ENCODE assay signal across 30 mouse cellular contexts in genomic region chr2:84806546-84806945, GRCm38 (mm10). TPM values are rescaled to one million over a fixed set of nuclear protein-coding genes. Genes with fewer than 3 reads are reported as not detected.
"Had no signal": no experiment of that assay in that cellular context is flagged by ENCODE, and none has a peak within 500 bp of the region (broad histone marks: within the 10 kb centered on the region; RNA-seq: fewer than 3 reads in every experiment).

No protein-coding gene starts in this region.

- DNase-seq: gastrocnemius, adult 2 months; gastrocnemius, postnatal 10 days; gastrocnemius, postnatal 25 days; heart, adult 18-20 months; heart, postnatal 14 days; heart, postnatal 36 days; kidney, adult 11 months; kidney, adult 2 months; kidney, adult 9 months; kidney, postnatal 14 days; kidney, postnatal 36 days; layer of hippocampus, adult 9-11 months; layer of hippocampus, postnatal 36 days; left cerebral cortex, postnatal 4 days had no signal

- ATAC-seq: hindbrain, postnatal 0 days; intestine, embryonic 16.5 days had no signal

- H3K36me3 ChIP-seq: hindbrain, embryonic 13.5 days; hindbrain, embryonic 15.5 days; limb, embryonic 13.5 days; limb, embryonic 15.5 days had no signal

- H3K27me3 ChIP-seq: heart, embryonic 13.5 days; heart, embryonic 15.5 days; hindbrain, embryonic 13.5 days; hindbrain, embryonic 15.5 days; kidney, embryonic 15.5 days; limb, embryonic 13.5 days; limb, embryonic 15.5 days; liver, embryonic 15.5 days had no signal

- H3K9me3 ChIP-seq: heart, embryonic 13.5 days; heart, embryonic 15.5 days; hindbrain, embryonic 13.5 days; hindbrain, embryonic 15.5 days; kidney, embryonic 15.5 days; limb, embryonic 13.5 days; limb, embryonic 15.5 days; liver, embryonic 15.5 days had no signal

- H3K27ac ChIP-seq: gastrocnemius, adult 2 months; heart, embryonic 10.5 days; heart, embryonic 13.5 days; heart, embryonic 15.5 days; hindbrain, embryonic 13.5 days; hindbrain, embryonic 15.5 days; hindbrain, postnatal 0 days; kidney, embryonic 15.5 days; kidney, postnatal 0 days; limb, embryonic 13.5 days; limb, embryonic 15.5 days; liver, embryonic 15.5 days had no signal

- H3K4me2 ChIP-seq: heart, embryonic 13.5 days; heart, embryonic 15.5 days; hindbrain, embryonic 13.5 days; hindbrain, embryonic 15.5 days; kidney, embryonic 15.5 days; limb, embryonic 13.5 days; limb, embryonic 15.5 days; liver, embryonic 15.5 days had no signal

- H3K9ac ChIP-seq: heart, embryonic 13.5 days; heart, embryonic 15.5 days; hindbrain, embryonic 13.5 days; hindbrain, embryonic 15.5 days; kidney, embryonic 15.5 days; limb, embryonic 13.5 days; limb, embryonic 15.5 days; liver, embryonic 15.5 days had no signal

- H3K4me3 ChIP-seq: gastrocnemius, adult 2 months; heart, embryonic 10.5 days; heart, embryonic 13.5 days; heart, embryonic 15.5 days; hindbrain, embryonic 13.5 days; hindbrain, embryonic 15.5 days; kidney, embryonic 15.5 days; limb, embryonic 13.5 days; limb, embryonic 15.5 days; liver, embryonic 15.5 days had no signal

RNA-seq across cellular contexts. Expression of gene Smtnl1, which starts 15.9 kb away (rescaled TPM):
- polyA plus RNA-seq: hindbrain, embryonic 11.5 days; hindbrain, embryonic 13.5 days; hindbrain, embryonic 15.5 days; hindbrain, postnatal 0 days; intestine, embryonic 14.5 days; large intestine, adult 2 months; liver, adult 2 months had no signal
